Mouse (Mus musculus): ENCODE data around the gene Fgfr4. TPM values are rescaled to one million over a fixed set of nuclear protein-coding genes. Genes with fewer than 3 reads are reported as not detected.

Gene Fgfr4
- polyA plus RNA-seq, 1 experiment from 2014 or later = 4.0 TPM

GRCm38 (mm10) chr13:55205448-55206205 lies 53.2 kb downstream of the Fgfr4 start:
- H3K9ac ChIP-seq (ENCODE audit: low read depth, low read length) = no peak overlapping the region
- H3K4me2 ChIP-seq (replicated peaks; ENCODE audit: low read depth) = no peak overlapping the region
- H3K4me1 ChIP-seq (replicated peaks; ENCODE audit: control insufficient read depth, insufficient read depth, low read length) = no peaks in the 10 kb centered on the region
- H3K9me3 ChIP-seq (ENCODE audit: control insufficient read depth) = no peaks in the 10 kb centered on the region
- ATAC-seq = no peak
- no peak overlapping the region for H3K27ac ChIP-seq (ENCODE audit: low read depth, low read length)
- no peak for TF ChIP-seq CTCF (IDR thresholded peaks at IDR 0.05; ENCODE audit: low read depth)
- H3K27me3 ChIP-seq (replicated peaks; ENCODE audit: control insufficient read depth, insufficient read depth, low read length) = no peaks in the 10 kb centered on the region
- H3K36me3 ChIP-seq (ENCODE audit: control insufficient read depth, insufficient read depth) = no peaks in the 10 kb centered on the region
- H3K4me3 ChIP-seq (ENCODE audit: low read depth, low read length) = no peak overlapping the region
- 89% methylated on average over 6 of the region's 6 CpGs for WGBS

DNA sequence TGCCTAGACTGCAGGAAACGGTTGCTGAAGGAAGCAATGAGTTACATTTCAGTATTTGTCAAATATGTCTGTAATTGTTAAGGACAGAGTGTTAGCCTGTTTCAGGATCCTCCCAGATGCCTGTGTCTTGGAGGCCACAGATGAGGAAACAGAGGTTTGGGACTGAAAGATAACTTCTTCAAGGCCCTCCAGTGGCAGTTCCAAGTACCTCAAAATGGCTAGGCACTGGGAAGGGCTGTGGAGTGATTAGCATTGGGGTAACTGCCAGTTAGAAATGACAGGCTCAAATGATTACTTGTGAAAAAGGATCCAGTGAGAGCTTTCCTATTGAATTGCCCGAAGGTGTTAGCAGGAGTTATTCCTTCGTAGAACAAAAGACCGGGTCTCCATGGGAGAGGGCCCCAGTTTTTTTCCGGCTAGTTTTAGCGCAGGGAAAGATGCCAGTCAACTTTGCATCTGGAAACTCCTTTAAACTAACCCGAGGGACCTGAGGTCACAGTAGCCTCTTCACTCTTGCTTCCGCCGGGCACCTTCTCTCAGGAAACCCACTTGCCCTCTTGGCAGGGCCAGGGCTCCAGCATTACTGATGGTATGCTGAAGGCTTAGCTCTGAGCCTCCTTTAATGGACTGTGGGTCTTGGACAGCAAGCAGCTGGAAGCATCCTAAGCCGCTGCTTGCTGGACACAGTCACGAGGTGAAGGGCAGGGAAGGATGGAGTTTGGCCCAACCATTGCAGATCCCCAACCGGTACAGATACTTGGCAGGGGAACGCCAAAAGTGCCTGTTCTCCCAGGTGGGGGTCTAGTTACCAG lies 56.6 kb downstream of the Fgfr4 start:
- H3K4me1 ChIP-seq (replicated peaks; ENCODE audit: control insufficient read depth, insufficient read depth, low read length) = 0 out of 2 replicates have a peak, but pooled peaks cover 8% of the 10 kb centered on the region
- no peak overlapping the region for H3K4me2 ChIP-seq (replicated peaks; ENCODE audit: low read depth)
- no peaks in the 10 kb centered on the region for H3K36me3 ChIP-seq (ENCODE audit: control insufficient read depth, insufficient read depth)
- ATAC-seq = no peak
- H3K27ac ChIP-seq (ENCODE audit: low read depth, low read length) = no peak overlapping the region
- no peaks in the 10 kb centered on the region for H3K27me3 ChIP-seq (replicated peaks; ENCODE audit: control insufficient read depth, insufficient read depth, low read length)
- H3K9ac ChIP-seq (ENCODE audit: low read depth, low read length) = no peak overlapping the region
- no peak overlapping the region for H3K4me3 ChIP-seq (ENCODE audit: low read depth, low read length)
- peak; percentile 36 for TF ChIP-seq CTCF (IDR thresholded peaks at IDR 0.05; ENCODE audit: low read depth)
- H3K9me3 ChIP-seq (ENCODE audit: control insufficient read depth) = no peaks in the 10 kb centered on the region
- 85% methylated on average over 13 of the region's 13 CpGs for WGBS

- WGBS = 53% methylated on average over 31 of the region's 31 CpGs
- peak within 1 kb of the TSS; percentile 98 for H3K27ac ChIP-seq (ENCODE audit: low read depth, low read length)
- TF ChIP-seq CTCF (IDR thresholded peaks at IDR 0.05; ENCODE audit: low read depth) = peak; percentile 57; the same call in 1 of the 2 replicates
- H3K4me3 ChIP-seq (ENCODE audit: low read depth, low read length) = peak within 1 kb of the TSS; percentile 73
- 0 out of 2 replicates have a peak, but pooled peaks cover 8% of the 10 kb centered on the region for H3K4me1 ChIP-seq (replicated peaks; ENCODE audit: control insufficient read depth, insufficient read depth, low read length)
- H3K27me3 ChIP-seq (replicated peaks; ENCODE audit: control insufficient read depth, insufficient read depth, low read length) = no peaks in the 10 kb centered on the region
- no peaks in the 10 kb centered on the region for H3K36me3 ChIP-seq (ENCODE audit: control insufficient read depth, insufficient read depth)
- H3K4me2 ChIP-seq (replicated peaks; ENCODE audit: low read depth) = peak within 1 kb of the TSS; percentile 86
- no peaks in the 10 kb centered on the region for H3K9me3 ChIP-seq (ENCODE audit: control insufficient read depth)
- ATAC-seq = no peak
- peak within 1 kb of the TSS; percentile 88 for H3K9ac ChIP-seq (ENCODE audit: low read depth, low read length)
Measured at GRCm38 (mm10) chr13:55209649-55210192, 57.3 kb downstream of the Fgfr4 start, which contains the start of gene Nsd1. Gene Nsd1 (plus strand): TSS chr13:55209782.

GRCm38 (mm10) chr13:55210193-55210970 lies 57.9 kb downstream of the Fgfr4 start:
- 0 out of 2 replicates have a peak, but pooled peaks cover 8% of the 10 kb centered on the region for H3K4me1 ChIP-seq (replicated peaks; ENCODE audit: control insufficient read depth, insufficient read depth, low read length)
- H3K4me3 ChIP-seq (ENCODE audit: low read depth, low read length) = peak overlapping the region; percentile 73
- no peaks in the 10 kb centered on the region for H3K27me3 ChIP-seq (replicated peaks; ENCODE audit: control insufficient read depth, insufficient read depth, low read length)
- TF ChIP-seq CTCF (IDR thresholded peaks at IDR 0.05; ENCODE audit: low read depth) = no peak; the same call in 1 of the 2 replicates
- 3% methylated on average over 45 of the region's 77 CpGs for WGBS
- no peaks in the 10 kb centered on the region for H3K9me3 ChIP-seq (ENCODE audit: control insufficient read depth)
- no peaks in the 10 kb centered on the region; the same call in 1 of the 2 replicates for H3K36me3 ChIP-seq (ENCODE audit: control insufficient read depth, insufficient read depth)
- peak overlapping the region; percentile 88 for H3K9ac ChIP-seq (ENCODE audit: low read depth, low read length)
- peak; percentile 45 for ATAC-seq
- peak overlapping the region; percentile 98 for H3K27ac ChIP-seq (ENCODE audit: low read depth, low read length)
- H3K4me2 ChIP-seq (replicated peaks; ENCODE audit: low read depth) = peak overlapping the region; percentile 86

DNA sequence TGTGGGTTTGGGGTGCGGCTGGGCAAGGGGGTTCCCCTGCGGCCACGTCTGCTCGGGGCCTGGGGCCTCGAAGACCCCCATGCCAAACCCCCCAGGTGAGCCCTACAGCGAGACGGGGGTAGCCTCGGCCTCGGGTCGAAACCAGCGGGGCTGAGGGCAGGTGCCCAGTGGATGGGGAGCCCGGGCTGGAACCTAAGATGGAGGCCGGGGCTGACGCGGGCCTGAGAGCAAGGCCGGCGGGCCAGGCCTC lies 58.5 kb downstream of the Fgfr4 start:
- H3K4me3 ChIP-seq (ENCODE audit: low read depth, low read length) = peak overlapping the region; percentile 73
- no peak for TF ChIP-seq CTCF (IDR thresholded peaks at IDR 0.05; ENCODE audit: low read depth)
- peak overlapping the region; percentile 86 for H3K4me2 ChIP-seq (replicated peaks; ENCODE audit: low read depth)
- H3K9me3 ChIP-seq (ENCODE audit: control insufficient read depth) = no peaks in the 10 kb centered on the region
- H3K36me3 ChIP-seq (ENCODE audit: control insufficient read depth, insufficient read depth) = no peaks in the 10 kb centered on the region; the same call in 1 of the 2 replicates
- H3K4me1 ChIP-seq (replicated peaks; ENCODE audit: control insufficient read depth, insufficient read depth, low read length) = 0 out of 2 replicates have a peak, but pooled peaks cover 8% of the 10 kb centered on the region
- 2% methylated on average over 17 of the region's 17 CpGs for WGBS
- no peaks in the 10 kb centered on the region for H3K27me3 ChIP-seq (replicated peaks; ENCODE audit: control insufficient read depth, insufficient read depth, low read length)
- H3K9ac ChIP-seq (ENCODE audit: low read depth, low read length) = peak overlapping the region; percentile 88
- H3K27ac ChIP-seq (ENCODE audit: low read depth, low read length) = peak overlapping the region; percentile 98
- peak; percentile 66 for ATAC-seq

All from intestine, postnatal 0 days (tissue).